Mouse (Mus musculus) kidney, embryonic 15.5 days (tissue): ENCODE results near the gene Sh2d1b1. TPM values are rescaled to one million over a fixed set of nuclear protein-coding genes. Genes with fewer than 3 reads are reported as not detected.
"Not testable (repeated sequence)": the region's sequence is repeated elsewhere in the genome, so short reads cannot be mapped to it uniquely, and the experiment has no call there.

Experiments used
- ATAC-seq: fragments of 200-750 bp; cut with Nextera tagmentation; replicated peaks from 2 replicates; pipeline ENCODE4 v1.8.0; 2017; ENCODE audit warnings: moderate TSS enrichment; ENCODE audit not compliant: low FRiP score
- H3K27ac ChIP-seq: fragments of 300-500 bp; sonication (generic); 2 replicates; pipeline ENCODE4 v1.5.1; 2015; ENCODE audit warnings: mild to moderate bottlenecking, inconsistent platforms
- H3K27me3 ChIP-seq: fragments of 300-500 bp; sonication (generic); 2 replicates; pipeline ENCODE4 v1.6.1; 2015; ENCODE audit warnings: inconsistent platforms
- H3K36me3 ChIP-seq: fragments of 300-500 bp; sonication (generic); 2 replicates; pipeline ENCODE4 v1.6.1; 2015; ENCODE audit warnings: inconsistent platforms
- H3K4me1 ChIP-seq: fragments of 300-500 bp; sonication (generic); 2 replicates; pipeline ENCODE4 v1.6.1; 2015; ENCODE audit warnings: inconsistent platforms
- H3K4me2 ChIP-seq: fragments of 300-500 bp; sonication (generic); 2 replicates; pipeline ENCODE4 v1.6.1; 2015; ENCODE audit warnings: moderate library complexity, mild to moderate bottlenecking, inconsistent platforms
- H3K4me3 ChIP-seq: fragments of 300-500 bp; sonication (generic); replicated peaks from 2 replicates; pipeline ENCODE4 v1.5.1; 2015; ENCODE audit warnings: mild to moderate bottlenecking, inconsistent platforms
- H3K9ac ChIP-seq: fragments of 300-500 bp; sonication (generic); 2 replicates; pipeline ENCODE4 v1.6.1; 2015; ENCODE audit warnings: mild to moderate bottlenecking, inconsistent platforms
- H3K9me3 ChIP-seq: fragments of 300-500 bp; sonication (generic); replicated peaks from 2 replicates; pipeline ENCODE4 v1.6.1; 2016; ENCODE audit warnings: inconsistent platforms
- WGBS: fragments of 180-500 bp; shearing (Covaris S2); methylation state at CpG from one replicate; pipeline ENCODE4 v1.1.7; 2015; ENCODE audit warnings: mixed read lengths; 5-methylcytosine and 5-hydroxymethylcytosine counted together
- polyA plus RNA-seq: library from polyadenylated mRNA; unstranded; fragments of >200 nt; fragmentation: Nextera tagmentation; extraction: Ambion mirVana; gene quantifications from 2 replicates; pipeline ENCODE4 v1.2.1, GENCODE M21; 2015

Gene Sh2d1b1
- 0.06 and 0.16 TPM in 2 replicates for polyA plus RNA-seq

GRCm38 (mm10) chr1:170277016-170277415 lies at the start of gene Sh2d1b1:
Gene Sh2d1b1, plus strand, starts transcription at chr1:170277320.
- Histone ChIP-seq H3K9me3 (no peaks in the 10 kb centered on the region), H3K27ac (no peak within 1 kb of the TSS), H3K4me2 (no peak within 1 kb of the TSS), H3K4me1 (no peaks in the 10 kb centered on the region), H3K4me3 (no peak within 1 kb of the TSS), H3K9ac (no peak within 1 kb of the TSS), H3K36me3 (no peaks in the 10 kb centered on the region), H3K27me3 (no peaks in the 10 kb centered on the region)
- WGBS = 72% methylated on average over 3 of the region's 3 CpGs
- no peak for ATAC-seq

GRCm38 (mm10) chr1:170232688-170233087 lies 44.4 kb upstream of the Sh2d1b1 start, which contains the start of gene Sh2d1b2:
Gene Sh2d1b2, plus strand, starts transcription at chr1:170232749.
- not testable (repeated sequence) for H3K27me3 ChIP-seq, H3K9ac ChIP-seq, H3K4me3 ChIP-seq, H3K4me2 ChIP-seq, H3K27ac ChIP-seq, H3K36me3 ChIP-seq, ATAC-seq, H3K9me3 ChIP-seq, H3K4me1 ChIP-seq
- WGBS = 63% methylated on average over 6 of the region's 6 CpGs

- ATAC-seq = no peak
- Histone ChIP-seq H3K4me3 (no peak overlapping the region), H3K27me3 (peaks cover 10% of the 10 kb centered on the region; the same call in 1 of the 2 replicates), H3K4me2 (no peak overlapping the region), H3K36me3 (no peaks in the 10 kb centered on the region), H3K4me1 (no peaks in the 10 kb centered on the region), H3K27ac (no peak overlapping the region), H3K9me3 (no peaks in the 10 kb centered on the region), H3K9ac (no peak overlapping the region)
- 80% methylated on average over 3 of the region's 3 CpGs for WGBS
Measured at GRCm38 (mm10) chr1:170245016-170245415, 32.1 kb upstream of the Sh2d1b1 start.

- Histone ChIP-seq H3K4me2 (peak overlapping the region; percentile 71), H3K36me3 (no peaks in the 10 kb centered on the region), H3K9ac (peak overlapping the region; percentile 69), H3K4me1 (peaks cover 2% of the 10 kb centered on the region; the same call in 1 of the 2 replicates), H3K9me3 (no peaks in the 10 kb centered on the region), H3K27me3 (0 out of 2 replicates have a peak, but pooled peaks cover 3% of the 10 kb centered on the region), H3K27ac (peak overlapping the region; percentile 60), H3K4me3 (peak overlapping the region; percentile 67)
- WGBS = 34% methylated on average over 30 of the region's 30 CpGs
- peak; percentile 25; the same call in 1 of the 2 replicates for ATAC-seq
Measured at GRCm38 (mm10) chr1:170254893-170255559, 22.1 kb upstream of the Sh2d1b1 start.

GRCm38 (mm10) chr1:170255560-170255910 lies 21.6 kb upstream of the Sh2d1b1 start:
- Histone ChIP-seq H3K27me3 (no peaks in the 10 kb centered on the region), H3K27ac (peak overlapping the region; percentile 60), H3K4me3 (peak overlapping the region; percentile 67), H3K9ac (peak overlapping the region; percentile 69), H3K4me2 (peak overlapping the region; percentile 71), H3K4me1 (peaks cover 2% of the 10 kb centered on the region; the same call in 1 of the 2 replicates), H3K36me3 (no peaks in the 10 kb centered on the region), H3K9me3 (no peaks in the 10 kb centered on the region)
- WGBS = 6% methylated on average over 32 of the region's 32 CpGs
- ATAC-seq = peak; percentile 95

- no peaks in the 10 kb centered on the region for H3K36me3 ChIP-seq
- H3K9me3 ChIP-seq = peaks cover 7% of the 10 kb centered on the region; the same call in 1 of the 2 replicates
- no peak overlapping the region for H3K9ac ChIP-seq
- H3K4me2 ChIP-seq = no peak overlapping the region
- WGBS = 83% methylated on average over 6 of the region's 6 CpGs
- no peak overlapping the region for H3K4me3 ChIP-seq
- no peak for ATAC-seq
- H3K27ac ChIP-seq = no peak overlapping the region
- no peaks in the 10 kb centered on the region for H3K27me3 ChIP-seq
- H3K4me1 ChIP-seq = no peaks in the 10 kb centered on the region
Measured at GRCm38 (mm10) chr1:170270281-170270680, 6.8 kb upstream of the Sh2d1b1 start.

- Histone ChIP-seq H3K9me3 (peaks cover 7% of the 10 kb centered on the region; the same call in 1 of the 2 replicates), H3K4me2 (no peak overlapping the region), H3K4me1 (no peaks in the 10 kb centered on the region), H3K27ac (no peak overlapping the region), H3K36me3 (no peaks in the 10 kb centered on the region), H3K4me3 (no peak overlapping the region), H3K9ac (no peak overlapping the region), H3K27me3 (no peaks in the 10 kb centered on the region)
- ATAC-seq = no peak
- 66% methylated on average over 4 of the region's 4 CpGs for WGBS
Measured at GRCm38 (mm10) chr1:170270696-170271095, 6.4 kb upstream of the Sh2d1b1 start.

- H3K4me3 ChIP-seq = no peak overlapping the region
- H3K4me2 ChIP-seq = no peak overlapping the region
- 0 out of 2 replicates have a peak, but pooled peaks cover 2% of the 10 kb centered on the region for H3K9me3 ChIP-seq
- no peak for ATAC-seq
- H3K27ac ChIP-seq = no peak overlapping the region
- H3K4me1 ChIP-seq = no peaks in the 10 kb centered on the region
- H3K27me3 ChIP-seq = no peaks in the 10 kb centered on the region
- H3K36me3 ChIP-seq = no peaks in the 10 kb centered on the region
- H3K9ac ChIP-seq = no peak overlapping the region
Measured at GRCm38 (mm10) chr1:170273252-170273651, 3.9 kb upstream of the Sh2d1b1 start.

- no peaks in the 10 kb centered on the region for H3K4me1 ChIP-seq
- 73% methylated on average over 4 of the region's 4 CpGs for WGBS
- no peak overlapping the region for H3K4me2 ChIP-seq
- H3K36me3 ChIP-seq = no peaks in the 10 kb centered on the region
- H3K27me3 ChIP-seq = no peaks in the 10 kb centered on the region
- H3K9ac ChIP-seq = no peak overlapping the region
- no peaks in the 10 kb centered on the region for H3K9me3 ChIP-seq
- no peak overlapping the region for H3K27ac ChIP-seq
- ATAC-seq = no peak
- no peak overlapping the region for H3K4me3 ChIP-seq
Measured at GRCm38 (mm10) chr1:170282415-170283129, 5.5 kb downstream of the Sh2d1b1 start.

- H3K9me3 ChIP-seq = 0 out of 2 replicates have a peak, but pooled peaks cover 3% of the 10 kb centered on the region
- no peak overlapping the region for H3K27ac ChIP-seq
- H3K4me2 ChIP-seq = no peak overlapping the region
- ATAC-seq = no peak
- no peak overlapping the region for H3K4me3 ChIP-seq
- H3K27me3 ChIP-seq = no peaks in the 10 kb centered on the region
- H3K4me1 ChIP-seq = no peaks in the 10 kb centered on the region
- H3K36me3 ChIP-seq = no peaks in the 10 kb centered on the region
- WGBS = 45% methylated on average over 9 of the region's 9 CpGs
- H3K9ac ChIP-seq = no peak overlapping the region
Measured at GRCm38 (mm10) chr1:170292239-170292951, 15.3 kb downstream of the Sh2d1b1 start.

- WGBS = 82% methylated on average over 5 of the region's 5 CpGs
- H3K27me3 ChIP-seq = no peaks in the 10 kb centered on the region
- H3K27ac ChIP-seq = no peak overlapping the region
- no peak overlapping the region for H3K4me3 ChIP-seq
- no peak overlapping the region for H3K9ac ChIP-seq
- H3K36me3 ChIP-seq = no peaks in the 10 kb centered on the region
- H3K4me2 ChIP-seq = no peak overlapping the region
- H3K4me1 ChIP-seq = no peaks in the 10 kb centered on the region
- ATAC-seq = no peak
- 0 out of 2 replicates have a peak, but pooled peaks cover 3% of the 10 kb centered on the region for H3K9me3 ChIP-seq
Measured at GRCm38 (mm10) chr1:170293257-170293656, 16.1 kb downstream of the Sh2d1b1 start.
